Mouse (Mus musculus): ENCODE measurements around the gene Tom1l2. TPM values are rescaled to one million over a fixed set of nuclear protein-coding genes. Genes with fewer than 3 reads are reported as not detected.

Gene Tom1l2
- polyA plus RNA-seq, 1 experiment from 2014 or later, result 3.6 TPM

DNA sequence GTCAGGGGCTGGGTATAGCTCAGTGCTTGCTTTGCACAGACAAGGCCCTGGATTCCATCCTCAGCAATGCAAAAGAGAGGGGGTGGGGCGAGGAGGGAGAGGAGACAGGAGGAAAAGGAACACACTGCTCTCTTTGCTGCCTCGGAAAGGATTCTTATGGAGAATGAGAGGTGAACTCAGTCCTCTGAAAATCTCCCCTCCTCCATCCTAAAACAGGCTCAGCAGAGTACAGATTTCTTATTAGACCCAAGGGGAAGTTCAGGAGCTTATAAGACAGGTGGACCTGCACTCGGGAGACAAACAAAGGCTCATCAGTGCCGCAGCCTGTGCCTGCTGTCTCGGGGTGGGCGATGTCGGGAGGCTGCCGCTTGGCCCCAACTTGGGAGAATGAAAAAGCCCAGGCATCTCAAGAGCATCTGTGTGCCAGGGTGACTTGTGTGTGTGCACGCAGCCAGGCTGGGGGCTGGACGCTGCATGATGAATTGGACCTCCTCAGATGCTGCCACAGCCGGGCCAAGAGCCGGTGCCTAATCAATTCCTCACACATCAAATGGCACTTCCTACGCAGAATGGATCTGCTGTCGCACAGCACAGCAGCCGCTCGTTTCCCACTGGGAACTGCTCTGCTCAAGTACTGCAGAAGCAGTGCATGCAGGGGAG is 32.2 kb upstream of the Tom1l2 start:
- Histone ChIP-seq H3K36me3 (replicated peaks; ENCODE audit: insufficient read depth, low read length) (no peaks in the 10 kb centered on the region), H3K4me2 (ENCODE audit: low read depth, low read length) (no peak overlapping the region), H3K9me3 (ENCODE audit: low read length) (no peaks in the 10 kb centered on the region), H3K4me3 (ENCODE audit: low read depth, low read length) (no peak overlapping the region), H3K27me3 (ENCODE audit: insufficient read depth, low read length) (no peaks in the 10 kb centered on the region), H3K4me1 (ENCODE audit: insufficient read depth) (no peaks in the 10 kb centered on the region), H3K9ac (replicated peaks) (no peak overlapping the region), H3K27ac (ENCODE audit: low read depth) (no peak overlapping the region)
- no peak for DNase-seq
- ATAC-seq, result no peak
- 24% methylated on average over 16 of the region's 16 CpGs for WGBS (ENCODE audit: insufficient replicate concordance)
- TF ChIP-seq EP300 (IDR thresholded peaks at IDR 0.05; ENCODE audit: low read depth) (no peak), CTCF (IDR thresholded peaks at IDR 0.05; ENCODE audit: low read depth) (no peak)

DNA sequence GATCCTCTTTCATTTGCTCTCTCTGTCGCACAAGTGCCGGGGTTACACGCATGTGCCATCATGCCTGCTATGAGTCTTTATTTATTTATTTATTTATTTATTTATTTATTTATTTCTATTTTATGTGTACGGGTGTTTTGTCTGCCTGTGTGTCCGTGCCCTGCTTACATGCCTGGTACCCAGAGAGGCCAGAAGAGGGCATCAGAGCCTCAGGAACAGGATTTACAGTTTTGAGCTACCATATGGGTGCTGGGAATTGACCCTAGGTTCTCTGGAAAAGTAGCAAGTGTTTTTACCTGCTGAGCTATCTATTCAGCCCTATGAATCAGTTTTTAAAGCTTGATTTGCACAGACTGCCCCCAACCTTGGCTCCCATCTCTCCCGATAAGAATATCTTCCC is 30.8 kb upstream of the Tom1l2 start:
- Histone ChIP-seq H3K4me1 (ENCODE audit: insufficient read depth) (no peaks in the 10 kb centered on the region), H3K36me3 (replicated peaks; ENCODE audit: insufficient read depth, low read length) (no peaks in the 10 kb centered on the region), H3K27ac (ENCODE audit: low read depth) (no peak overlapping the region), H3K9ac (replicated peaks) (no peak overlapping the region), H3K4me3 (ENCODE audit: low read depth, low read length) (no peak overlapping the region), H3K9me3 (ENCODE audit: low read length) (no peaks in the 10 kb centered on the region), H3K27me3 (ENCODE audit: insufficient read depth, low read length) (no peaks in the 10 kb centered on the region), H3K4me2 (ENCODE audit: low read depth, low read length) (no peak overlapping the region)
- no peak for ATAC-seq
- no peak for DNase-seq
- WGBS (ENCODE audit: insufficient replicate concordance), result 79% methylated on average over 6 of the region's 6 CpGs
- TF ChIP-seq EP300 (IDR thresholded peaks at IDR 0.05; ENCODE audit: low read depth), result no peak
- 0 out of 2 replicates have a peak, but pooled peaks have one; percentile 11 for TF ChIP-seq CTCF (IDR thresholded peaks at IDR 0.05; ENCODE audit: low read depth)

GRCm38 (mm10) chr11:60374481-60374880 is 21.8 kb upstream of the Tom1l2 start:
- no peak for DNase-seq
- no peak overlapping the region for H3K4me3 ChIP-seq (ENCODE audit: low read depth, low read length)
- H3K36me3 ChIP-seq (replicated peaks; ENCODE audit: insufficient read depth, low read length), result no peaks in the 10 kb centered on the region
- no peak overlapping the region for H3K4me2 ChIP-seq (ENCODE audit: low read depth, low read length)
- H3K9me3 ChIP-seq (ENCODE audit: low read length), result no peaks in the 10 kb centered on the region
- no peaks in the 10 kb centered on the region for H3K27me3 ChIP-seq (ENCODE audit: insufficient read depth, low read length)
- TF ChIP-seq EP300 (IDR thresholded peaks at IDR 0.05; ENCODE audit: low read depth) (no peak), CTCF (IDR thresholded peaks at IDR 0.05; ENCODE audit: low read depth) (no peak)
- no peaks in the 10 kb centered on the region for H3K4me1 ChIP-seq (ENCODE audit: insufficient read depth)
- H3K9ac ChIP-seq (replicated peaks), result no peak overlapping the region
- ATAC-seq, result no peak
- 72% methylated on average over 6 of the region's 6 CpGs for WGBS (ENCODE audit: insufficient replicate concordance)
- no peak overlapping the region for H3K27ac ChIP-seq (ENCODE audit: low read depth)

- TF ChIP-seq EP300 (IDR thresholded peaks at IDR 0.05; ENCODE audit: low read depth), result no peak
- no peak for TF ChIP-seq CTCF (IDR thresholded peaks at IDR 0.05; ENCODE audit: low read depth)
- Histone ChIP-seq H3K4me2 (ENCODE audit: low read depth, low read length) (no peak overlapping the region), H3K4me1 (ENCODE audit: insufficient read depth) (no peaks in the 10 kb centered on the region), H3K27ac (ENCODE audit: low read depth) (no peak overlapping the region), H3K9ac (replicated peaks) (no peak overlapping the region), H3K36me3 (replicated peaks; ENCODE audit: insufficient read depth, low read length) (no peaks in the 10 kb centered on the region), H3K9me3 (ENCODE audit: low read length) (no peaks in the 10 kb centered on the region), H3K4me3 (ENCODE audit: low read depth, low read length) (no peak overlapping the region), H3K27me3 (ENCODE audit: insufficient read depth, low read length) (no peaks in the 10 kb centered on the region)
- ATAC-seq (no peak), DNase-seq (no peak)
- 80% methylated on average over 13 of the region's 13 CpGs for WGBS (ENCODE audit: insufficient replicate concordance)
Observed at GRCm38 (mm10) chr11:60370431-60370830, 17.7 kb upstream of the Tom1l2 start.

GRCm38 (mm10) chr11:60369448-60369847 is 16.7 kb upstream of the Tom1l2 start:
- ATAC-seq, result no peak
- Histone ChIP-seq H3K36me3 (replicated peaks; ENCODE audit: insufficient read depth, low read length) (no peaks in the 10 kb centered on the region), H3K4me1 (ENCODE audit: insufficient read depth) (no peaks in the 10 kb centered on the region), H3K27me3 (ENCODE audit: insufficient read depth, low read length) (no peaks in the 10 kb centered on the region), H3K4me2 (ENCODE audit: low read depth, low read length) (no peak overlapping the region), H3K9me3 (ENCODE audit: low read length) (no peaks in the 10 kb centered on the region), H3K27ac (ENCODE audit: low read depth) (no peak overlapping the region), H3K4me3 (ENCODE audit: low read depth, low read length) (no peak overlapping the region), H3K9ac (replicated peaks) (no peak overlapping the region)
- no peak for DNase-seq
- WGBS (ENCODE audit: insufficient replicate concordance), result 80% methylated on average over 4 of the region's 4 CpGs
- TF ChIP-seq EP300 (IDR thresholded peaks at IDR 0.05; ENCODE audit: low read depth) (no peak), CTCF (IDR thresholded peaks at IDR 0.05; ENCODE audit: low read depth) (no peak)

DNA sequence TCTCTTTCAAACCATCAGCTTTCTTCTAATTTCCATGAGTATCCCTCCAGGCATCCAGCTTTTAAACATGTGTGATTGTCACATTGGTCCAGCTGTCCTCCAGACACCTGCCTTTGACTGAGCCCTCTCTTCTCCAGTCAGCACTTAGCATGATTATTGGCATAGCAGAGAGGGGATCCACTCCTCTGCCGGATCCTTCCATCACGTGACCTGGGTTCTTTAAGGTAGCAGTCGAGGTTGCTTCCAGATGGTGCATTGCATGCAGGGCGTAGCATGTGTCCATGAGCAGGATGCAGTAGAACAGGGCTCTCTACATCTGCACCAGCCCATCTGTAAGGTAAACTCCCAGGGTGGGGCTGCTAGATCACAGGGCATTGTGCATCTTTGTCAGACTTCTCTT is 16.2 kb upstream of the Tom1l2 start:
- ATAC-seq, result no peak

More for the DNA sequence above, 16.2 kb upstream of the Tom1l2 start:
- Histone ChIP-seq H3K4me2 (ENCODE audit: low read depth, low read length) (no peak overlapping the region), H3K27ac (ENCODE audit: low read depth) (no peak overlapping the region), H3K4me3 (ENCODE audit: low read depth, low read length) (no peak overlapping the region), H3K27me3 (ENCODE audit: insufficient read depth, low read length) (no peaks in the 10 kb centered on the region), H3K36me3 (replicated peaks; ENCODE audit: insufficient read depth, low read length) (no peaks in the 10 kb centered on the region), H3K9me3 (ENCODE audit: low read length) (no peaks in the 10 kb centered on the region), H3K4me1 (ENCODE audit: insufficient read depth) (no peaks in the 10 kb centered on the region), H3K9ac (replicated peaks) (no peak overlapping the region)
- TF ChIP-seq CTCF (IDR thresholded peaks at IDR 0.05; ENCODE audit: low read depth) (no peak), EP300 (IDR thresholded peaks at IDR 0.05; ENCODE audit: low read depth) (no peak)
- DNase-seq, result no peak
- 76% methylated on average over 4 of the region's 4 CpGs for WGBS (ENCODE audit: insufficient replicate concordance)
